Mouse (Mus musculus): ENCODE measurements at regions not wholly inside any gene's neighbourhood (a gene's known extent, or its start where the extent isn't known, plus 50 kb on each side); places are given as distances from the start of the nearest gene placed in this dataset.
A peak's percentile ranks its signal among the peaks of the same experiment; 100 is the strongest.

- H3K36me3 ChIP-seq = no peaks in the 10 kb centered on the region
- no peaks in the 10 kb centered on the region for H3K27me3 ChIP-seq (replicated peaks)
- H3K9me3 ChIP-seq = no peaks in the 10 kb centered on the region
- no peak overlapping the region for H3K4me2 ChIP-seq (replicated peaks)
- 50% methylated on average over 10 of the region's 10 CpGs for WGBS
- H3K4me3 ChIP-seq = no peak overlapping the region
- H3K4me1 ChIP-seq = peaks cover 8% of the 10 kb centered on the region
- no peak overlapping the region for H3K27ac ChIP-seq
- ATAC-seq (ENCODE audit: low FRiP score, low read depth) = no peak
- H3K9ac ChIP-seq = no peak overlapping the region
Observed at GRCm38 (mm10) chr1:92269464-92269863, 74.0 kb upstream of the Hdac4 start.

DNA sequence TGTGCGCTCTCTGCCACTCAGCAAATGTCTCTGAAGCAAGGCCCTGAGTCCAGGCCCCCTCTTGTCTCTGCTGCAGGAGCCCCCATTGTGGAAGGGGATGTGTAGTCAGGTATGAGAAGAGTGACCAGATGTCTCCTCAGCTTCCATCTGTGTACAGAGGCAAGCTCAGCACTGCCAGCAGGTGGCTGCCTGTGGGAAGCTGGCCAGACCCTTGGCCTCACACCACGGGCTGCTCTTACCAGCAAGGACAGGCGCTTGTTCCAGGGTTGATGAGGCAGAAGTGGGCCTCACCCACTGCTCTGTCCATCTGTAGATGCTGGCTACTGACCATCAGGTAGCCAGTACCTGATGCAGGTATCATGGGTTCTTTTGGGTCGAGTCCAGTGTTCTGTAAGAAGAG lies 69.4 kb upstream of the Hdac4 start:
- Histone ChIP-seq H3K36me3 (no peaks in the 10 kb centered on the region), H3K27me3 (replicated peaks) (no peaks in the 10 kb centered on the region), H3K9me3 (no peaks in the 10 kb centered on the region), H3K9ac (no peak overlapping the region), H3K4me2 (replicated peaks) (no peak overlapping the region), H3K4me1 (peaks cover 6% of the 10 kb centered on the region), H3K4me3 (no peak overlapping the region), H3K27ac (no peak overlapping the region)
- WGBS = 84% methylated on average over 4 of the region's 4 CpGs
- no peak for ATAC-seq (ENCODE audit: low FRiP score, low read depth)

DNA sequence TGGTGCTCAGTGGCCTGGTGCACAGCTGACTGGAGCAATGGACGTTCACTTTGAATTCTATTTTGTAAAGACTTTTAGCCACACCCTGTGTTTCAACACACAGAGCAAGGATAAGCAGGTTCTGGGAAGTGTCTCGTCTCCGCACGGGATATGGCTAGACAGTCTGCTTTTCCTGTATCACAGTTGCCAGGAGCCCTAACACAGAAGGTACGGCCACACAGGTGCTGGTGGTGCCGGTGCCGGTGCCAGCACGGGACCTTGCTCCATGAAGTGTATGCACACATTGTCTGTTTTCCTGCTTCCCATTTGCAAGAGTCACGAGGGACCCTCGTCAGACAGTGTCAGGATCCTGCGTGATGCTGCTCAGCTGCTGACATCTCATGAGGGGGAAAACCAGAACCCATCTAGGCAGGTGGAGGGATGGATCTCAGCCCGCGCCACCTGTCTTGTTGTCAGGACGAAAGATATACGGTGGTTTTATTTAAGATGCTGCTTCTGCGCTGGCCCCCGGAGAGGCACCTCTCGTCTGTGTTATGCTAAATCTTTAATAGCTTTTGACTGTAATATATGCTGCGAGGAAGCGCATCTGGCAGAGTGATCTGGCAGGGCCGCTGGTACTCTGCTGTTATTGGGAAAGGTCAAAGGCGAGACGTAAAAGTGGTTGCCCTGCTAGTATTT lies 64.4 kb upstream of the Hdac4 start:
- Histone ChIP-seq H3K36me3 (no peaks in the 10 kb centered on the region), H3K4me1 (peaks cover 9% of the 10 kb centered on the region), H3K9ac (no peak overlapping the region), H3K27me3 (replicated peaks) (peaks cover 3% of the 10 kb centered on the region; the same call in 1 of the 2 replicates), H3K9me3 (no peaks in the 10 kb centered on the region), H3K4me2 (replicated peaks) (no peak overlapping the region), H3K27ac (no peak overlapping the region), H3K4me3 (no peak overlapping the region)
- peak; percentile 51 for ATAC-seq (ENCODE audit: low FRiP score, low read depth)
- 62% methylated on average over 23 of the region's 23 CpGs for WGBS

- H3K4me3 ChIP-seq = no peak overlapping the region
- H3K9me3 ChIP-seq = no peaks in the 10 kb centered on the region
- H3K4me1 ChIP-seq = peaks cover 9% of the 10 kb centered on the region
- no peak overlapping the region for H3K4me2 ChIP-seq (replicated peaks)
- no peak for ATAC-seq (ENCODE audit: low FRiP score, low read depth)
- no peaks in the 10 kb centered on the region for H3K36me3 ChIP-seq
- H3K9ac ChIP-seq = no peak overlapping the region
- no peak overlapping the region for H3K27ac ChIP-seq
- H3K27me3 ChIP-seq (replicated peaks) = peaks cover 3% of the 10 kb centered on the region; the same call in 1 of the 2 replicates
Observed at GRCm38 (mm10) chr1:92258026-92258425, 62.5 kb upstream of the Hdac4 start.

- Histone ChIP-seq H3K4me1 (peaks cover 3% of the 10 kb centered on the region; the same call in 1 of the 2 replicates), H3K4me2 (replicated peaks) (no peak overlapping the region), H3K27me3 (replicated peaks) (peaks cover 3% of the 10 kb centered on the region; the same call in 1 of the 2 replicates), H3K4me3 (no peak overlapping the region), H3K9ac (no peak overlapping the region), H3K36me3 (no peaks in the 10 kb centered on the region), H3K9me3 (no peaks in the 10 kb centered on the region), H3K27ac (no peak overlapping the region)
- WGBS = 43% methylated on average over 8 of the region's 8 CpGs
- ATAC-seq (ENCODE audit: low FRiP score, low read depth) = no peak
Observed at GRCm38 (mm10) chr1:92253086-92253485, 57.6 kb upstream of the Hdac4 start.

DNA sequence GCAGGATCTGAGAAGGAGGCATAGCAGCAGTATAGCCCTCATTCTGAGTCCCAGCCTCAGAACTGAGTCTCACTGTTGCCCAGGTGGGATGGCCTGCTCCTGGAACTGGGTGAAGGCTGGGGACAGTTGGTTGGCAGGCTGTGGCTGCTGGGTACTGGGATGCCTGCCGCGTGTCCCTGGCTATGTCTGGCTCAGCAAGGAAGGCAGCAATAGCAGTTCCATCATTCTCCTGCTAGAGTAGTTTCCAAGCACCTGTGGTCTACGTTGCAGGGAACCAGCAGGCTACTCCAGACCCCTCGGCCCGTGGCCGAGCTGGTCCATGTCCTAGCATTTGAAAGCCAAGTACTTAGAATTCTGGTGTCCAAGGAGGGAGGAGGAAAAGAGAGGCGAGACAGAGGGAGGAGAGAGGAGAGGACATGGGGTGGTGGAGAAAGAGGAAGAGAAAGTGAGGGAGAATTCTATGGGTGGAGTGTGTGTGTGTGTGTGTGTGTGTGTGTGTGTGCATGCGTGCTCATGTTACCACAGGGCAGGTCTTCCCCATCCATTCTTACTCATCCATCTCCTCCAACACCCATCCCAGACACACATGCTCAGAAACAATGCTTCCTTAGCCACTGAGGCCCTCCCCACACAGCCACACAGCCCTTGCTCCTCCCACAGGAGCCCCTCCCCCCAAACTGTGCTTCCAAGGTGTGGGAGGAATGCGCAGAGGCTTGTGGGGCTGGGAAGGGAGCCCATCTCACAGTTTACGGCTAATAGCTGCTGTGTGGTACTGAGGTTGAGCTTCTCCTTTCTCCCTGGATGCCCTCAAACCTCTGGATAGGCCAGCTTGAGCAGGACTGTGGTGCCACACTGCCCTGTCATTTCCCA lies 55.3 kb upstream of the Hdac4 start:
- H3K4me3 ChIP-seq = no peak overlapping the region
- H3K36me3 ChIP-seq = no peaks in the 10 kb centered on the region
- H3K4me1 ChIP-seq = peaks cover 3% of the 10 kb centered on the region; the same call in 1 of the 2 replicates
- ATAC-seq (ENCODE audit: low FRiP score, low read depth) = no peak
- H3K9me3 ChIP-seq = no peaks in the 10 kb centered on the region
- H3K4me2 ChIP-seq (replicated peaks) = no peak overlapping the region
- 77% methylated on average over 10 of the region's 10 CpGs for WGBS
- H3K27ac ChIP-seq = no peak overlapping the region
- no peak overlapping the region for H3K9ac ChIP-seq
- H3K27me3 ChIP-seq (replicated peaks) = peaks cover 3% of the 10 kb centered on the region; the same call in 1 of the 2 replicates

Measured in neural tube, embryonic 12.5 days (tissue).